Mouse (Mus musculus): ENCODE measurements around the gene Exoc4. TPM values are rescaled to one million over a fixed set of nuclear protein-coding genes. Genes with fewer than 3 reads are reported as not detected.

The Exoc4 gene
- polyA plus RNA-seq, 1 experiment = 40.1 TPM

GRCm38 (mm10) chr6:33930087-33930945 lies 681.4 kb downstream of the Exoc4 start:
- Histone ChIP-seq H3K79me2 (ENCODE audit: control insufficient read depth, insufficient read depth) (no peaks in the 10 kb centered on the region), H3K36me3 (ENCODE audit: control insufficient read depth, insufficient read depth) (no peaks in the 10 kb centered on the region), H3K4me3 (no peak overlapping the region), H3K27me3 (ENCODE audit: control insufficient read depth, insufficient read depth, insufficient read length) (no peaks in the 10 kb centered on the region), H3ac (ENCODE audit: control insufficient read depth, insufficient read length) (no peak overlapping the region), H3K4me2 (ENCODE audit: low read depth) (no peak overlapping the region)
- no peak for TF ChIP-seq POLR2A (IDR thresholded peaks at IDR 0.05; ENCODE audit: insufficient read length, low read depth)
- no peak for TF ChIP-seq SRF (IDR thresholded peaks at IDR 0.05; ENCODE audit: control insufficient read depth, insufficient read length, low read depth)
- no peak for TF ChIP-seq USF1 (IDR thresholded peaks at IDR 0.05; ENCODE audit: low read depth)
- TF ChIP-seq E2F4 (IDR thresholded peaks at IDR 0.05; ENCODE audit: insufficient read depth) = no peak
- TF ChIP-seq MYOD1 (IDR thresholded peaks at IDR 0.05; ENCODE audit: control insufficient read depth in 1 of 3, insufficient read length in 2 of 3, low read depth in 2 of 3) = no peak
- no peak for TF ChIP-seq MYOG (IDR thresholded peaks at IDR 0.05; ENCODE audit: control insufficient read depth in 1 of 3, insufficient read depth in 1 of 3, insufficient read length in 2 of 3, low read depth in 2 of 3)
- TF ChIP-seq CEBPB (IDR thresholded peaks at IDR 0.05; ENCODE audit: insufficient read depth, poor library complexity, severe bottlenecking) = no peak
- no peak for TF ChIP-seq MAX (IDR thresholded peaks at IDR 0.05; ENCODE audit: low read depth)
- TF ChIP-seq TCF12 (IDR thresholded peaks at IDR 0.05; ENCODE audit: insufficient read depth, poor library complexity, severe bottlenecking) = no peak
- TF ChIP-seq TCF3 (IDR thresholded peaks at IDR 0.05; ENCODE audit: insufficient read length, low read depth) = no peak
- TF ChIP-seq REST (IDR thresholded peaks at IDR 0.05; ENCODE audit: insufficient read depth, insufficient read length) = no peak
- TF ChIP-seq POLR2AphosphoS2 (IDR thresholded peaks at IDR 0.05; ENCODE audit: insufficient read length, low read depth) = no peak

DNA sequence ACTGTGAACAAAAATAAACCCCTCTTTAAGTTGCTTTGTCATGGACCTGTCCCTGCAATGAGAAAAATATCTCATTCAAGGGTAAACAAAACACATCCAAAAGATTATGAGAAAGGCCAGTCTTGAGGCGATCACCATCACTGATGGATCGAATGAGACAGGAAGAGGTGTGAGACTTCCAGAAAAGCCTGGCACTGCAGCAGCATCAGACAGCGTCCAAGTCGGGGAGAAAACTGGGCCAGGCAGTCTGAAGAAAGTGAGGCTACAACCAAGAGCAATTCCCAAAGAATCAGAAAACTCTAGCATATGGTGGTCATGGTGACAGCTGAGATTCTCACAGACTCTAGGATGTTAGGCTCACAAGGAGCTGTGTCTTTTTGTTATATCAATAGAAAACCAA lies 689.0 kb downstream of the Exoc4 start:
- Histone ChIP-seq H3K4me3 (no peak overlapping the region), H3K27me3 (ENCODE audit: control insufficient read depth, insufficient read depth, insufficient read length) (no peaks in the 10 kb centered on the region), H3K36me3 (ENCODE audit: control insufficient read depth, insufficient read depth) (no peaks in the 10 kb centered on the region), H3ac (ENCODE audit: control insufficient read depth, insufficient read length) (no peak overlapping the region), H3K79me2 (ENCODE audit: control insufficient read depth, insufficient read depth) (no peaks in the 10 kb centered on the region), H3K4me2 (ENCODE audit: low read depth) (no peak overlapping the region)
- no peak for TF ChIP-seq E2F4 (IDR thresholded peaks at IDR 0.05; ENCODE audit: insufficient read depth)
- no peak for TF ChIP-seq POLR2AphosphoS2 (IDR thresholded peaks at IDR 0.05; ENCODE audit: insufficient read length, low read depth)
- no peak for TF ChIP-seq TCF12 (IDR thresholded peaks at IDR 0.05; ENCODE audit: insufficient read depth, poor library complexity, severe bottlenecking)

- no peak overlapping the region for H3K4me3 ChIP-seq
- H3ac ChIP-seq (ENCODE audit: control insufficient read depth, insufficient read length) = no peak overlapping the region
- no peaks in the 10 kb centered on the region for H3K79me2 ChIP-seq (ENCODE audit: control insufficient read depth, insufficient read depth)
- H3K36me3 ChIP-seq (ENCODE audit: control insufficient read depth, insufficient read depth) = no peaks in the 10 kb centered on the region
- TF ChIP-seq MYOG (IDR thresholded peaks at IDR 0.05; ENCODE audit: control insufficient read depth in 1 of 3, insufficient read depth in 1 of 3, insufficient read length in 2 of 3, low read depth in 2 of 3) = no peak
- no peak for TF ChIP-seq REST (IDR thresholded peaks at IDR 0.05; ENCODE audit: insufficient read depth, insufficient read length)
- TF ChIP-seq CEBPB (IDR thresholded peaks at IDR 0.05; ENCODE audit: insufficient read depth, poor library complexity, severe bottlenecking) = no peak
- TF ChIP-seq SRF (IDR thresholded peaks at IDR 0.05; ENCODE audit: control insufficient read depth, insufficient read length, low read depth) = no peak
- TF ChIP-seq POLR2A (IDR thresholded peaks at IDR 0.05; ENCODE audit: insufficient read length, low read depth) = no peak
- TF ChIP-seq POLR2AphosphoS2 (IDR thresholded peaks at IDR 0.05; ENCODE audit: insufficient read length, low read depth) = no peak
- no peak for TF ChIP-seq MYOD1 (IDR thresholded peaks at IDR 0.05; ENCODE audit: control insufficient read depth in 1 of 3, insufficient read length in 2 of 3, low read depth in 2 of 3)
- TF ChIP-seq TCF12 (IDR thresholded peaks at IDR 0.05; ENCODE audit: insufficient read depth, poor library complexity, severe bottlenecking) = no peak
- no peak for TF ChIP-seq USF1 (IDR thresholded peaks at IDR 0.05; ENCODE audit: low read depth)
- no peak for TF ChIP-seq TCF3 (IDR thresholded peaks at IDR 0.05; ENCODE audit: insufficient read length, low read depth)
- TF ChIP-seq E2F4 (IDR thresholded peaks at IDR 0.05; ENCODE audit: insufficient read depth) = no peak
- TF ChIP-seq MAX (IDR thresholded peaks at IDR 0.05; ENCODE audit: low read depth) = no peak
- no peak overlapping the region for H3K4me2 ChIP-seq (ENCODE audit: low read depth)
- H3K27me3 ChIP-seq (ENCODE audit: control insufficient read depth, insufficient read depth, insufficient read length) = no peaks in the 10 kb centered on the region
These were observed 690.3 kb downstream of the Exoc4 start for GRCm38 (mm10) chr6:33939169-33939568.

- no peak for TF ChIP-seq E2F4 (IDR thresholded peaks at IDR 0.05; ENCODE audit: insufficient read depth)
- TF ChIP-seq POLR2AphosphoS2 (IDR thresholded peaks at IDR 0.05; ENCODE audit: insufficient read length, low read depth) = no peak
- TF ChIP-seq MAX (IDR thresholded peaks at IDR 0.05; ENCODE audit: low read depth) = no peak
- peak in 1 of 3 experiments; percentile 59 for TF ChIP-seq MYOG (IDR thresholded peaks at IDR 0.05; ENCODE audit: control insufficient read depth in 1 of 3, insufficient read depth in 1 of 3, insufficient read length in 2 of 3, low read depth in 2 of 3)
- TF ChIP-seq USF1 (IDR thresholded peaks at IDR 0.05; ENCODE audit: low read depth) = no peak
- TF ChIP-seq REST (IDR thresholded peaks at IDR 0.05; ENCODE audit: insufficient read depth, insufficient read length) = no peak
- peak; percentile 62 for TF ChIP-seq TCF3 (IDR thresholded peaks at IDR 0.05; ENCODE audit: insufficient read length, low read depth)
- peak; percentile 16 for TF ChIP-seq TCF12 (IDR thresholded peaks at IDR 0.05; ENCODE audit: insufficient read depth, poor library complexity, severe bottlenecking)
- TF ChIP-seq MYOD1 (IDR thresholded peaks at IDR 0.05; ENCODE audit: control insufficient read depth in 1 of 3, insufficient read length in 2 of 3, low read depth in 2 of 3) = peak in 2 of 3 experiments; percentile 29 to 95
- no peak for TF ChIP-seq CEBPB (IDR thresholded peaks at IDR 0.05; ENCODE audit: insufficient read depth, poor library complexity, severe bottlenecking)
- TF ChIP-seq POLR2A (IDR thresholded peaks at IDR 0.05; ENCODE audit: insufficient read length, low read depth) = no peak
- no peak for TF ChIP-seq SRF (IDR thresholded peaks at IDR 0.05; ENCODE audit: control insufficient read depth, insufficient read length, low read depth)
- H3K79me2 ChIP-seq (ENCODE audit: control insufficient read depth, insufficient read depth) = no peaks in the 10 kb centered on the region
- no peak overlapping the region for H3K4me2 ChIP-seq (ENCODE audit: low read depth)
- no peaks in the 10 kb centered on the region for H3K36me3 ChIP-seq (ENCODE audit: control insufficient read depth, insufficient read depth)
- H3K4me3 ChIP-seq = no peak overlapping the region
- no peaks in the 10 kb centered on the region for H3K27me3 ChIP-seq (ENCODE audit: control insufficient read depth, insufficient read depth, insufficient read length)
- no peak overlapping the region for H3ac ChIP-seq (ENCODE audit: control insufficient read depth, insufficient read length)
These were observed 698.1 kb downstream of the Exoc4 start for GRCm38 (mm10) chr6:33946911-33947489.
